Mouse (Mus musculus) embryo, embryonic 10.5 days (tissue): ENCODE results near the gene Hoxa2.

Experiments
- DNase-seq: peaks from one replicate; pipeline ENCODE4 v3.0.0-alpha.2; 2015; ENCODE audit warnings: low spot score

Gene Hoxa2

DNA sequence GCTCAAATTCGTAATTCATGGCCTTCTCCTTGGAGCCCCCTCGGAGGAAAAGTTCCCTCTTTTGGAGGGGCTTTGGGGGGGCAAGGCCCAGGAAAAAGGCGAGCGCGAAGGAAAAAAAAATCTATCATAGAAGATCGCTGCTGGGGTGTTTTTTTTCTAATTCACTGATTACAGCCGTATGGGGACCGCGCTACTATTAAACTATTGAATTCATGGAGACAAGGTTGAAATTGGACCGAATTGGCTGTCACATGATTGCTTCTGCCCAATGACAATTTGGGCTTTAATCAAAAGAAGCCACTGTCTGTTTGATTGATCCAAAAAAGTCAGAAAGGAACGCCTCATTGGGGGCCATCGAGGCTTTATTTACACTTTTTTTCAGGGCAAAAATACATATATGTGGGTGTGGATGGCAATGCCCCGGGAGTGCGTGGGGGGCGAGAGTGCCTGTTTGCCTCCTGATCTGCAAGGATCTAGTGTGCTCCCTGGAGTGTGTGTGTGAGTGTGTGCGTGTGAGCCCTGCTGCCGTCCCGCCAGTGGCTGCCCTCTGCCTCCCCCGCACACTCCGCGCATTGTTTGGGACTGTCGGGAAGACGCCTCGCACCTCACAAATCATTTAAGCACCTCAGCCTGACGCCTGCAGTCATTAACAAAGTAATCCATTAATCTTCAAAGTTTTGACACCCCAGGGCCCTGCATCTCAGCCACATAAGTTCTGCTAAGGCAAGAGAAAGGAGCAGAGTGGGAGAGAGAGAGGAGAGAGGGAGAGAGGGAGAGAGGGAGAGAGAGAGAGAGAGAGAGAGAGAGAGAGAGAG is at the start of gene Hoxa2:
TSS of gene Hoxa2 (minus strand) at position 206 of the 815 bp plus-strand sequence.
- peak; percentile 85 for DNase-seq

DNA sequence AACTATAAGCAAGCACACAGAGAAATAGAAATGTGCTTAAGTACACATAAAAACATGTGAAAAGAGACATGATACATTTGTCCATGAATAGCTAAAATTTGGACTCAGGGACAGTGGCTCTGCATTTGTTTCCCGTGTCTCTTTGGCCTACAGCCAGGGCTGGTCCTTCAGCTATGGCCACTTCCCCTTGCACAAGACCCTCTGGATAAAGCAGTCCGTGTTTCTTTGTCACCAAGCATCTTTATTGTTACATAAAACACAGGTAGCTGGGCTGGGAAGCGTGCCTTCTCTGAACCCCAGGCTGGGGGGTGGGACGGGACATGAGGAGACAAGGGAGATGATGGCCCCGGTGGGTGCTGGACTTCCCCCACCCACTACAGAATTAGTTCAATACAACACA is 49.6 kb upstream of the Hoxa2 start:
- DNase-seq: no peak

DNA sequence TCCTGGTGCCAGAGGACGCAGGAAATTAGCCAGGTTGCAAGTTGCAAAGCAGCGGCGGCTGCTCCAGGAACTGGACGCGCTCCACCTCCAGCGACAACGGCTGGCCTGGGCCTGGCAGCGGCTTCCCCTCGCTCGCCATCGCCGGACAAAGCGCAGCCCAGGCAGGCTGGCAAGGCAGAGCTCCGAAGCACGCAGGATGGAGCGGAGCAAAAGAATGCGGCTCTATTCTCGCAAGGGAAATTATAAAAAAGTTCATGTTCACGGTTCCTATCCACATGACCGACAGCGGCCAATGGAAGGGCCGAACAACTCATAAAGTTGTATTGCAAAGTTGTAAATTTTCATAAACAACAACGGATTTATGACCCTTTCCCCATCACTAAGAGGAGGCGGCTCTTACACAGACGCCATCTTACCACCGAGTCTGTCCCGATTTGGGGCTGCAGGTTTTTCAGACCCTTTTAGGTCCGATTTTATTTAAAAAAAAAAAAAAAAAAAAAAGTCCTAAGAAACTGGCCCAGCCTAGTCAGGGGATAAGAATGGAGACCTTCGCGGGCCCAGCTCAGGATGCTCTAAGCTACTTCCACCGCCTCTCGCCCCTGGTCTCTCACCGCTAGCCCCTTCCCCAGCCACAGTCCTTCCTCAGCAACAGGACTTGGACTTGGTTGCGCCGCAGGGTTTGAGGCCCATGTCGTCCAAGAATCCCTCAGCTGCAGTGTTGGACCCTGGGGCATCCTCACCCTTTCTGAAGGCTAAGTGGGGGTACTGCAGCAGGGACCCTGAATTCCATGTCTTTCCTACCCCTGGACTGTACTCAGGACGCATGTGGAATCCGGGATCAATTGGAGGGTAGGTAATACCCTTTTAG is 48.7 kb upstream of the Hoxa2 start, which contains the start of the genes Hoxa3 and Gm28308:
TSS of gene Hoxa3 (minus strand) at position 218 of the 868 bp plus-strand sequence.
TSS of gene Gm28308 (minus strand) at position 221 of the 868 bp plus-strand sequence.
- DNase-seq: peak; percentile 82

DNA sequence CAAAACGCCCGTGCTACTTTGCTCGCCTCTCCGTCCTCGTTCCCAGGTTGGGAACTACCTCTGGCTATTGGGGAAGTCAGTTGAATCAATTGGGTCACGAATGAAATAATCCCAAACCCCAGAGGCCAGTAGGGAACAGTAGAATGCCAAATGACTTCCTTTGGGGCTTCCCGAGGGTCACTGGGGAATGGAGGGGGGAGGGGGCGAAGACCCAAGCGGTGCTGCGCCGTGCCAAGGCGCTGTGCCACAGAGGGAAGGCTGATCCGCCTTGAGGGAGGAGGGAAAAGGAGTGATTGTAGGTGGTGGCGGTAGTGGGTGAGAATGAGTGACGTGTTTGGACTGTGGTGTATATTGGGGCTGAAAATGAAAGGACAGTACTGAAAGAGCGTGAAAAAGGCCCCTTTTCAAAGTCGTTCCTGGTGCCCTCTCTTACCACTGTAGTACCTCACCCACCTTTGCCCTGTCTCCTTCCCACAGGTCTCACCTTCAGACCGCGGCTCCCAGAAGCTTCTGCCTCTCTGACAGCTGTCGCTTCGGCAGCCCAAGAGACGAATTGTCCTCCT is 48.0 kb upstream of the Hoxa2 start:
- DNase-seq: no peak

DNA sequence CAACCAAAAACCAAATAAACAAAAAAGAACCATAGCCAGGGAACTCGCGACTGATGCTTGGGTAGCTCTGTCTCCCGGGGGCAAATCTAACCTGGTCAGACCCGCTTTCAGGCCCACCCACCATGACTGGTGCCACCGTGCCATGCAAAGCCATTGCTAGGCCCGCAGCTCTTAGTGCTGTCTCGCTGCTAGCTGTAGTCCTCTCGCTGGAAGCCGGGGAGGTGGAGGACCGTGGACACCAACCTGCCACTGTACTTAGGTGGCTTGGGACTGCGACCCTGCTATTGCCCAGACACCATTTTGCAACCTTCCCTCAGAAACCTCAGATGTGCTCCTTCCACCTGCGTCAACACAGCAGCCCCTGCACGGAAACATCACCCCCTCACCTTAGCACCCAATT is 47.3 kb upstream of the Hoxa2 start:
- DNase-seq: no peak

DNA sequence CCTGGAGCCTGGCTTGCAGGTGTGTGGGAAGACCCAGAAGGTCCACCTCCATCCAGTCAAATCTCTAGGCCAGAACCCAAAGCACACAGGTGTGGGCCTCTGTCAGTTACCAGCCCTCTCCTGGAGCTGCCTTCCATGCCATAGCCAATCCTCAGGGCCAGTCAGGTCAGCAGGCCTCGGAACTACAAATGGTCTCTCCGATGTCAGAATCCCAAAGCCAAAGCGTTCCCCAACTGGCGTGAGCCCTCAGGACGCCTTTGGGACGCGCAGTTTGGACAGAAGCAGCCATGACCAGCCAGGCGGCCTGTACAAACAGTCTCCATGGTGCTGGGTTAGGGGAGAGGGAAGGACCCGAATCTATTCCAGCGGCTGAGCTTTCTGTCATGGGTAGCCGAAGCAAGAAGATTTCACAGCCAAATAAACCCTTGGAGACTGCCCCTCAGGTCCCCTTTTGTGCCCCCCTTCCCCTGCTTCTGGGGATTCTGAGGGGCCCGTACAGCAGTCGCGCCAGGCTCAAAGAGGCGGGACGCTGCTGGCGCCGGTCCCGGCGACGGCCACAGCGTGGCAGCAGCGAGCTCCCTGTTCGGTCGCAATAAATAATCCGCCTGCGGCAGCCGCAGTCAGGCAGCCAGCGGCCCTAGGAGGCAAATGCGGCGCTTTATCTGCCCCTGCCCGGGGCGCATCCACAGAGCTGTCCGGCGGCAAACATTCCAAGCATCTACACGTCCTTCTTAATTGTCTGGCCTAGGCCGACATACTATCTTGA is 46.7 kb upstream of the Hoxa2 start:
- peak; percentile 86 for DNase-seq

DNA sequence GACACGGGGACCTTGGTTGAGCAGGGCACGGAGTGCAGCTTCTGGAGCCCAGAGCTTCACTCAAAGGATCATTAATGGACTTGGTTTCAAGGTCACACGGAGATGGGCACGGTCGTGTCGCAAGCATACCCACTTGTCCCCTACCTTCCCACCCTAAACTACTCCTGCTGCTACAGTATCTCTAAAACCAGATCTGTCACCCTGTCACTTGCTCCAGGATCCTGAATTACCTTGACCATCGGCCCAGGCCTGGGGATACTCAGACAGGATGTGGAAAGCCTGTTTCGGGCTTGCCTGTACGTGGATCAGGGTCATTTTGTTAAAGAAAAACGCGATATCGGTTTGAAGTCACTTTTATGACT is 45.0 kb upstream of the Hoxa2 start:
- DNase-seq: no peak

DNA sequence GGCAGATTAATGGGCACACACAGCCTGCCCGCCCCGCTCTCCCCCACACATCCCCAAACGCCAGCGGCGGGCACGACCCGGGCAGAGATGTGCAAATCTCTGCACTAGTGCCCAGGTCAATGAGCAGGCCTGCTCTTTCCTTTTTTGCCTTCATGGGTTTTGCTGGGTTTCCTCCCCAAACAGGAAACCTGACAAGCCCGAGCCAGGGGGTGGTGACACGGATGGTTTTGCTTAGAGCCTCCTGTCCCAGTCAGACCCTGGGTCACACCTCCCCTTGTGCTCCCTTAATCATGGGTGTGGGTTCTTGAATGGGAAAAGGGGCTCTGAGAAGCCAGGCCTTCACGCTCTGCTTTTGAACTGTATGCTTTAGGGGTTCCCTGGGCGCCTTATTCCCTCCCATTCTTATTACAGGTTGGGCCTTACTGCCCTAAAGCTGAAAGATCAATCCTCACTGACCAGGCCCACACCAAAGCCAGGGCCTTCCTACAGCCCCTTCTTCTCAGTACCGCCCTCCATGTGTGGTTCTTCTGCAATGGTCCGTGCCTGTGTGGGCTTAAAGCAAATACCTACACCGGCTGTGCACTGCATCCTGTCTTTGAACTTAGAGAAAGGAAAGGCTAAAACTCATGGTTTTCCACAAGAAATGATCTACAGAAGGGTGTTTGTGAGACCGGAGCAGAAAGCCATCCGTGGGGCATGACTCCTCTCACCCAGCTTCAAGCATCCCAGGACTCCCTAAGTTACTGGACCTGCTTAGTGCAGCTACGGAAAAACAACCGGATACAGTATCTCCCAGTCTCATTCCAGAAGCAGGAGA is 44.4 kb upstream of the Hoxa2 start:
- no peak for DNase-seq

DNA sequence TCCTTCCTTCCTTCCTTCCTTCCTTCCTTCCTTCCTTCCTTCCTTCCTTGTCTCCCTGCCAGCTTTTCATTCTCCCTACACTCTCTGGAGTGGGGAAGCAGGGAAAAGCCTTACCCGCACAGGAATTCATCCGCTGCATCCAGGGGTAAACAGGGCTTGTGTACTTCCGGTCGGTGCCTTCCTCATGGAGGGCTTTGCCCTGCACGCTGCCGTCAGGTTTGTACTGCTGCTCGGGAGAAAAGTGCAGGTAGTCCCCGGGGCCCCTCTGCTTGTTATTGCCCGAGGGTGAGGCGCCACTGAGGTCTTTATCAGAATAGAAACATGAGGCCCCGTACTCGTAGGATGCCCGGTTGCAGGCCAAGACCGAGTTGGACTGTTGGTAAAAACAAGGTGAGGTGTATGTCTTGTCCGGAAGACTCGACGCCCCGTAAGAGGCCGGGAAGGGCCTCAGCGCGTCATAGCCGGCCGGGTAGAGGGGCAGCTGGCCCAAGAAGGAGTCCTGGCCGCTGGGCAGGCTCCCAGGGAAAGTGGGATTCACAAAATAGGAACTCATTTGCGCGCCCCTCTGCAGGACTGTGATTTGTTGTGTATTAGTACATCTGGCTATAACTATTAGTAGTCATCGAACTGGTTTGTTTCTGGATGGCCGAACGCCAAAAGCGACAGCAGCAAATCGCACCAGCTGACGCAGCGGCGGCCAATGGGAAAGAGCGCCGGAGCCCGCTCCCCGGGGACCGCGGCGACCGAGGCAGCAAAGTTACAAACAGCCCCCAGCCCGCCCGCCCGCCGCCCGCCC is 43.6 kb upstream of the Hoxa2 start, which contains the start of gene Hoxa6:
TSS of gene Hoxa6 (minus strand) at position 651 of the 796 bp plus-strand sequence.
- no peak for DNase-seq

DNA sequence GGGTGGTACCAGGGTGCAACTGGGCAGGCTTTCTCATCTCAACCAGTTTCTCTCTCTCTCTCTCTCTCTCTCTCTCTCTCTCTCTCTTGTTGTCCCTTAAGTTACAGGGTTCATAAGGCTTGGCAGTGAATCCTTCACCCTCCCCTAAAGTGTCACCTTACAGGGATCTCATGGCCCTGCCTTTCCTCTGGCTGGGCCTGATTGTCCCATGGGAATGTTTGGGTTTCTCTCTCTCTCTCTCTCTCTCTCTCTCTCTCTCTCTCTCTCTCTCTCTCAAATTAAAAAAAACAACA is 43.0 kb upstream of the Hoxa2 start:
- DNase-seq: no peak

DNA sequence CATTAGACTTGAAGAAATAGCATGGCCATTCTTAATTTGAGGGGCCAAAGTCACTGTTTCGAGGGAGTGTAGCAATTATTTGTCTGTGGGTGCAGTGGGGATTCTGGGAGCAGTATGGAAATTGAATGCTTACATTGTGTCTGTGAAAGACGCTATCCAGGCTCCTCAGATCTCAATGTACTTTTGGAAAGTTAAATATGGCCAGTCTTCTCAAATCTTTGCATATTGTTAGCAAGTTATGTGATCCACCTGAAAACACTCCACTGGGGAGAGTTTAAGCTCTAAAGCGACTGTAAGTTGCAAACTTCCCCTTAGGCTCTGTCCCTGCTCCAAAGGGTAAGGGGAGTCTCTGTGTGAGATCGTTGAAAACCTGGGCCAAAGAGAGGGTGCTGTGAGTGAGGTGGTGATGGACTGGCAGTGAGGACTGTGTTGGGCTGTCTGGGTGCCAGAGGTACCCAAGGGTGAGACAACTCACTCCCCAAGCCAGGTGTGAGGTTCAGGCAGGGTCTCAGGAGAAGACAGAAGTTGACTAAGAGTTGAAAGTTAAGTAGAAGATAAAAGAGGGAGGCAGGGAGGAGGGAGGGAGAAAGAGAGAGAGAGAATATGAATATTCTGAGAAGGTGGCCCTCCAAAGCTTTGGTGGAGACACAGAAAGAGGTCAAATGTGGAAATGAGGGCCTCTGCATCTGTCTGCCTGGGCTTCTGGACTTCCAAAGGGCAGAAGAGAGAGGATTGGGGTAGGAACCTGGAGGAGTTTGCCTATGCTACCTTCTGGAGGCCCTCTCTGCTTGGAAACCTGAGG is 42.5 kb upstream of the Hoxa2 start:
- no peak for DNase-seq

DNA sequence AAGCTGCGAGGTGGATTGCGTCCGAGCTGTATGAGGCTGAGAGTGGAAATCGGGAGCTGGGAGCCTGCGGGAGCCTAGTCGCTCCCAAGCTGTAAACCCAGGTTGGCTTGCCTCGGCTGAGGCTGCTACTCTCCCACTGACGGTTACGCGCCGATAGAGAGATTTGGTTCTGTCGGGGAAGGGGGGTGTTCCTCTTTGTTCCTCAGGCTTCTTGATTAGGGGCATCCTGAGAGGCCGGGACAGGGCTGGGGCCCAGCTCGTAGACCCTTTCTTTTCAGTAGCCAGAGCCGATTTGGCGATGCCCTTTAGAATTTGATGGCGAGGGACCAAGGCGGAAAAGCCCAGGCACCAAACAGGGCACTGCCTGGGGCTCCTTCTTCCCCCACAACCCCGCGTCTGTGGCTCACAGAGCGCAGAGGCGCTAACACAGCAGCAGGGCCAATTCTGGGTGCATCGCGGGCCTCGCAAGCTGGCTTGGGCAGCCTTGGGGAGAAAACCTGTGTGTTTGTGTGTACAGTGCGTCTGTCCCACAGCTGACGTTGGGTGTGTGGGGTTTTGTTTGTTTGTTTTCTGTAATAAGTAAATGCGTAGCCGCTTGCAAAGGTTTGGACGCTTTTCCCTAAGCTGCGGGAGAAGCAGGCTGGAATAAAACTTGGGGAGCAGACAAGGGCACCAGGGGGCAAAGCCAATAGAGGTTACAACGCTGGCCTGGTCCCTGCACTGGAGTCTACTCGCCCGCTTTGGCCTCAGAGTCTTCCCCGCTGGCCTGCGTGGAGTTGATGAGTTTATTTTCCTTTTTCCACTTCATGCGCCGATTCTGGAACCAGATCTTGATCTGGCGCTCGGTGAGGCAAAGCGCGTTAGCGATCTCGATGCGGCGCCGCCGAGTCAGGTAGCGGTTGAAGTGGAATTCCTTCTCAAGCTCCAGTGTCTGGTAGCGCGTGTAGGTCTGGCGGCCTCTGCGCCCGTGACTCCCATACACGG is 41.3 kb upstream of the Hoxa2 start:
- no peak for DNase-seq

DNA sequence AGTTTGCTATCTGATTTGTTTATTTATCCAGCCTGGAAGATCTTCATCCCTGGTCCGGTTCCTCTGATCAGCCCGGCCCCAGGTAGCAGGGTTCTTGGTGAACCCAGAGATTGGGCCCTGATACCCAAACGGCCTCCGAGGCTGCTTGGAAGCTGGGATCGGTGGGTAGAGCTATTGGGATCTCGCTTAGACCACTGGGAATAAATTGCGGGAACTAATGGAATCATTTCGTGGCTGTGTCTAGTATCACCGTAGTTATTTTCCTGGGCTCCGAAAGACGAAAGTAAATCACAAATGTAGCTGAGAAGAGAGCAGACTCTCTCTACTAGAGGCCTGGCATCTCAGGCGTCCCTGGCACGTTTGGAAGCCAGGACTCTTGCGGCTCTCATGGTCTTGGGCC is 40.6 kb upstream of the Hoxa2 start:
- DNase-seq: no peak

DNA sequence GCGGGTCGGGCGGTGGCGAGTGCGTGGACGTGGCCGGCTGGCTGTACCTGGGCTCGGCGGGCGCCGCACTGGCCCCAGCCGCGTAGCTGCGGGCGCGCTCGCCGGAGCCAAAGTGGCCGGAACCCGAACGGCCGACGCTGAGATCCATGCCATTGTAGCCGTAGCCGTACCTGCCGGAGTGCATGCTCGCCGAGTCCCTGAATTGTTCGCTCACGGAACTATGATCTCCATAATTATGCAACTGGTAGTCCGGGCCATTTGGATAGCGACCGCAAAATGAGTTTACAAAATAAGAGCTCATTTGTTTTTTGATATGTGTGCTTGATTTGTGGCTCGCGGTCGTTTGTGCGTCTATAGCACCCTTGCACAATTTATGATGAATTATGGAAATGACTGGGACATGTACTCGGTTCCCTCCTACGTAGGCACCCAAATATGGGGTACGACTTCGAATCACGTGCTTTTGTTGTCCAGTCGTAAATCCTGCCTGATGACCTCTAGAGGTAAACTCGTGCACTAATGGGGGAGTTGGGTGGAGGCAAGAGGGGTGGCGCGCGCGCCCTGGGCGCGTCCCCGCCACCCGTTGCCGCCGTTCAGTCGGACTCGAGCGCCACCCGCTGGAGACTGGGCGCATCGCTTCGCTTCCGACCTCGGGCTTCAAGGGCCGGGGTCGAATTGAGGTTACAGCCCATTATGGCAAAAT is 39.6 kb upstream of the Hoxa2 start, which contains the start of gene Hoxa5:
TSS of gene Hoxa5 (minus strand) at position 538 of the 703 bp plus-strand sequence.
- peak; percentile 93 for DNase-seq

DNA sequence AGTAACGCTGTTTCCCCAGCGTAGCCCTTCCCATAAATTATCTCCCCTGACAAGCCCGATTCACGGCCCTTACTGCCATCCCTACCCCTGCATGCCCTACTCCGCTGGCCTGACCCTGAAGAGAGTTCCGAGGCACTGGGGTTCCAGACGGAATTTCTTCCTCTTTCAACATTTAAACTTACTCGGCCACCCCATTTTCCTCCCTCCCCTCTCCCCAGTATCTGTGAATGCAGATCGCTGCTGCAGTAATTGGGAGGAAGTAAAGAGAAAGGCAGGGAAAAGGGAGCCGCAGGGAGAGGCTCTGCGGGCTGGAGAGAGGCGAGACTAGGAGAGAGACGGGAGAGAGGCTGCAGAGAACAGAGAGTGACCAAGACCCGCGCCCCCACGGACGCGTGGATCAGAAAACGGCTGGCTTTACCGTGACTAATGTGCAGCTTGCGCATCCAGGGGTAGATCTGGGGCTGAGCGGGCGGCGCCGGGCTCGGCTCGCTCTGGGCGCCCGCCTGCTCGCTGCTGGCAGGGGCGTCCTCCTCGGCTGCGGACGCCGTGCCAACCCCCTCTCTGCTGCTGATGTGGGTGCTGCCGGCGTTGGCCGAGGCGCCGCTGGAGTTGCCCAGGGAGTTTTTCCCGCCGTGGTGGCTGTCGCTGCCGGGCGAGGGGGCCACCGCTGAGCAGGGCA is 38.9 kb upstream of the Hoxa2 start:
- DNase-seq: no peak

DNA sequence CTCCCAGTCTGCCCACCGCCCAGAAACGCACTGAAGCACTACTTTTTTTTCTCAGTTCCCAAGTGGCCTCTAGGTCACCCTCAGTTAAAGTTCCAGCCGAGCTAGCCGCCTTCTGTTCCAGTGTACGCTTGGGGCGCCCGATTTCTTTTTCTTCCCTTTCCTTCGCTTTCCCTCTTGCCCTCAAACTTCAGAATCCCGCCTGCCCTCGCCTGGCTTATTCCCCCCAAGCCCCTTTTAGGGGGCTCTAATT is 38.4 kb upstream of the Hoxa2 start:
- DNase-seq: no peak
